Mouse (Mus musculus) gastrocnemius, adult 18-20 months (tissue): ENCODE data around the gene Iqcf6. TPM values are rescaled to one million over a fixed set of nuclear protein-coding genes. Genes with fewer than 3 reads are reported as not detected.
"Not testable (repeated sequence)": the region's sequence is repeated elsewhere in the genome, so short reads cannot be mapped to it uniquely, and the experiment has no call there.

ENCODE experiments used
- DNase-seq: peaks from one replicate; pipeline ENCODE4 v3.0.0; 2021; ENCODE audit warnings: low spot score
- long read RNA-seq, 2 experiments: library from polyadenylated mRNA; stranded (forward); transcript quantifications; one replicate each; pipeline ENCODE4 v2.0.0; 2021
- total RNA-seq, 2 experiments: library from RNA; stranded (reverse); gene quantifications; 2 replicates each; pipeline ENCODE4 v1.2.3; 2021

Gene Iqcf6
- not detected for total RNA-seq
- long read RNA-seq, experiment 1: 0 reads
- long read RNA-seq, experiment 2: 0 reads

DNA sequence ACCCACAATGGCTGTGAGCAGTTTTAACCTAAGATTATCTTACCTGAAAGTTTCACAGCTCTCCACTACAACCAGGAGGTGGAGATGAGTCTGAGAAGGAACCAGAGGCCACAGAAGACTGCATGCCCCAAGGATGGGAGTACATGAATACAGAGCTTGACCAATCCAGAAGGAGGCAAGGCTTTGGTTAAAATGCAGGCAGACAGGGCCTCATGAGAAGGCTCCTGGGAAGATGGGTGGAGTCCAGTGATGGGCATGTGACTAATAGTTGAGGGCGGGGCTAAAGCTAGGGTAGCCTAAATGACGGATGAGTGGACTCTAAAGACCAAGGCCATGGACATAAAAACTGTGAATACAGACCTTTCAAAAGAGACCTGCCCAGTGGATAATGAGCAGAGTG, at the start of gene Iqcf6:
Gene Iqcf6, plus strand, starts transcription at position 301 of the 400 bp plus-strand sequence.
- no peak for DNase-seq

DNA sequence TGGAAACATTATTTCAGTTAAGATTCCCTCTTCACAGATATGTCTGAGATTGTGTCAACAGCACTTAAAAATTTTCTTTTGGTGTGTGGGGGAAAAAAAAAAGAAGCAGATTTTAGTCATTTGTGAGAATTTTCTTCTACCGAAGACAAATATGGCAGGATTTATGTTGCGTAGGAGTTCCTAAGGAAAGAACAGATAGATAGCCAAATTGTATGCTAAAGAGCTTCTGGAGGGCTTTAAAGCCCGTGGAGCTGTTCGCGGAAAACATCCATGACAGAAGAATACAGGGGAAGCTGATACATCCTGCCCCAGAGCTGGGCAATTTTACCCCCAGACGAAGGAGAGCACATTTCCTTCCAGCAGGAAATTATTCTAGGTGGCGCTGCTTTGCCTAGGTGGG, 46.4 kb upstream of the Iqcf6 start:
- DNase-seq: no peak

DNA sequence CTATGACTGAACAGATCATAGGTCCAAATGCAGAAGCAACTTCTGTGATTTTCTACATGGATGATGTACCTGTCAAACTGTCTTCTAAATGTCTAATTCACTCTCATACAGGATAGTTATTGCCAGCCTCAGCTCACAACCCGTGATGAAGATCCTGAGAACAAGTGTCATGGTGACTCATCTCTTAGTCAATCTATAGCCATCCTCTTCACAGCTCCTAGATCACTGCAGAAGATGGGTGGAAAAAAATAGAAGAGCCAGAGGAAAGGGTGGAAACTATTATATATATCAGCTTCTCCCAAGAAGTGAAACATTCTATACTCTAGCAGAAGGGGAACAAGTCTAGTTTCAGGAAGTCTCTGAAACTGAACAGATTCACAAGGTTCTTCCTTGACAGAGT, 43.8 kb upstream of the Iqcf6 start:
- no peak for DNase-seq

DNA sequence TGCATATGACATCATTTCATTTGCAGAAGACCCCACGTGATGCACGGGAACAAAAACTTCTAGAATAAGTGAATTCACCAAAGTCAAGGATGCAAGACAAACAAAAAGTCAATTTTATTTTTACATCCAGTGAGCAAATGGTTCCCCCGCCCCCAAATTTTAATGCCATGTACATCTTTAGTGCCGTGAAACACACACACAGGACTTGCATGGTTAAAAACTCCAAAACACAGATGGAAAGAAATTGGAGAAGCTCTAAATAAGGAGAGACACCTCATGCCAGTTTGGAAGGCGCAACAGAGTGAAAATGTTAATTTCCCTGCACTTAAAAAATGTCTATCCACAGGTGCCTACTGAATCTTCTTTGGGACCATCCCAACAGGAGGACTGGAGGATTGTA, 34.2 kb upstream of the Iqcf6 start:
- no peak for DNase-seq

DNA sequence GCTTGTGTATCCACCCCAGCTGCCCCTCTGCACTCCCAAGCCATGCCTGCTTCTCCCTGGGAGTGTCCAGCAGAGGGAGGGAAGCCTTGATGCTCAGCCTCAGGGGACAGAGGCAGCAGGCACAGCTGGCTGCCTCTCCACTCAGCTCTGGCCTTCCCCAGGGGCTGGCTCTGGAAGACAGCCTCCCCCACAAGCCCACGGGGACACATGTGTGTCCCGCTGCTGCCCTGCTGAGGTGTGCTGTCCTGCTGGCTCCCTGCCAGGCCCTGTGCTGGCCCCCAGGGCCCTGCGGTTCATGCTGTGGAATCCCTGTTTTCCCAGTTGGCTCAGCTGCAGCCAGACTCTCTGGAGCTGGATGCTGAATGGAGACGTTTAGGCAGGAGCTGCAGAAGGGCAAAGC, 31.0 kb upstream of the Iqcf6 start:
- DNase-seq: not testable (repeated sequence)

DNA sequence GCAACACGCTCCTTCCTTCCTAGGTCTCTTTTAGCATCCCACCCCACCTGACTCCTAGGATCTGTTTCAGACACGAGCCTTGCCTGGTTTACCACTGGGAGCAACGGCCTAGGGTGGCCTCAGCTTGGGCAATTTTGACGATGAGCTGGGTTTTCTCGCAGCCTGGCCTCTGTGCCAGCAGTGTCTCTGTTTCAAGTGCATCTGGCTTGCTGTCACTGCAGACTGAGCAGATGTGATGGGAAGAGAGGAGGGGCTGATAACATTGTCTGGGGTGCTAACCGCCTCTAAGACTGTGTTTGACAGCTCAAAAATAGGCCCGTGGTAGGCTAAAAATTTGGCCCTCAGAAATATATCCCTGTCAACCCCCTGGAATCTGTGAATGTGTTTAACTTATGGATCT, 30.5 kb upstream of the Iqcf6 start:
- no peak for DNase-seq

DNA sequence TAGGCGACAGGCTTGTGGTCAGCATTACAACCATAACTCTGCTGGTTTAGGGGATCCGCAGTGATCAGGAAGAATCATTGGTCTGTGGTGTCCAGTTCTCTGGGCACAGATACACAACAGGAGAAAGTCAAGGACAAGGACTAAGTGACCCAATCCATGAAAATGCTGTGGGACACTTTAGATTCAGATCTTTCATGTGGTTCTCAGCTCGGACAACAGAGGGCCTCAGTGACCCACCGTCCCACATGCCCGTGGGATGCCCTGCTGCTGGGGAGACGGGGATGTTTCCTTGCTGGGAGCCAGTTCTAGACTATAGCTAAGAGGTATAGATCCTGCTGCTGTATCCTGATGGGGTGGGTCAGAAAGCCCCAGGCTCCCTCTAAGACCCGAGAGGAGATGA, 27.9 kb upstream of the Iqcf6 start:
- DNase-seq: no peak

DNA sequence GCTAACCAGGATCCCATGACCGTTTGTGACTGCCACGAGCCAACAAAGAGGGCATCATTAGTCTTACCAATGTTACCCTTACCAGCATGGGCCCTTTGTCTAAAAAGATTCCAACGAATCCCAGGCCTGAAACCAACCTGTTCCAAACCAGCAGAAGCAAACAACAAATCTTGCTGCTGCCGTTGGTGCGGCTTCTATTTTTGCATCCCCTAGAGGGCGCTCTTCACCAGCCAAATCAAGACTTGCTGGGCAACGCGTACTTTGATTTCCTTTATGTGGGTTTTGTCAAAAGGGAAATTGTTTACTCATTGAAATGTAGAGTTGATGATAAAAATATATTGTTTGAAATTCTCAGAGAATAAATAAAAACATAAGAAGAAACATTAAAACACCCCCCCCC, 25.8 kb upstream of the Iqcf6 start:
- DNase-seq: peak; percentile 4

DNA sequence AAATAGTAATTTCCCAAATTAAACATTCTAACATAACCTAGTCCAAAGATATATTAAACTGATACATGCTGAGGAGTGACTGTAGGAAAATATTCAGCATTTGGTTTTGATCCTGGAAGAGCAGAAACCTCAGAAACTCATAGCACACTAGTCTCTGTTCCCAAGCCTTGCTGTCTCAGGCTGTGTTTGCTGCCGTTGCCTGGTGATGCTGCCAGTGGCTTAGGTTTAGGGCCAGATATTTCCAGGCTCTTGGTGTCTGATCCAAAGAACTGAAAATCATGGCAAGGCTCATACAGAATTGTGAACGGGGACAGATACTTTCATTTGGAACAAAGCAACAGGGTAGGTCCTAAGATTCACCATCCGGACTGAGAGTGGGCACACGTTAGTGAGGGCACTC, 15.7 kb upstream of the Iqcf6 start:
- DNase-seq: no peak

DNA sequence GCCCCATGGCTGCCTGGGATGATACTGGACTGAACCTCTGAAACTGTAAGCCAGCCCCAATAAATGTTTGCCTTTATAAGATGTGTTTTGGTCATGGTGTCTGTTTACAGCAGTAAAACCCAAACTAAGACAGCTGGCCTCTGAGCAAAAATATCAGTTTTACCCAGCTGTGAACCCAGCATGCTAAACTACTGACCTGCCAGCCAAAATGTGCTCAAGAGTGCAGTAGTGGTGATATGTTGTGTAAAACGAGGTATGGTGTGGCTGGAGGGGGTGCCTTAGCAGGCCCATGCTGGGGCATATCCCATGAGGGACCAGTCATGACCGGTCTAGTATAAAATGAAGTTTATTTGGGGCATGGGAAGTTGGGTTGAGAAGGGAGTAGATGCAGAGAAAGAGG, 12.4 kb upstream of the Iqcf6 start:
- no peak for DNase-seq

DNA sequence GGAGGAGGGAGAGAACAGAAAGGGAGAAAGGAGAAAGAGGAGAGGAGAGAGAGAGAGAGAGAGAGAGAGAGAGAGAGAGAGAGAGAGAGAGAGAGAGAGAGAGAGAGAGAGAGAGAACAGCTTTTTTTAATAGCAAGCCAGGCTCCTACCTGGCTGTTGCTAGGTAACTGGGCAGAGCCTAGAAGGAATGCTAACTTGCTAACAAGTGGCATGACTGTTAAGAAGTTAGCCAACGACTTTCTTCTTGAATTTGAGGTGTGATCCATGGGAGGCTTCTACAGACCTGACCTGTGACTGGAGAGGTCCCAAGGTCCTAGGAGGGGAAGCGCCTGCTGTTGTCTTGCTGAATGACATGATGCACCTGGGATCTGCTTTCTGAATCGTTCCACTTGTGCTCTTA, 11.8 kb upstream of the Iqcf6 start:
- no peak for DNase-seq

DNA sequence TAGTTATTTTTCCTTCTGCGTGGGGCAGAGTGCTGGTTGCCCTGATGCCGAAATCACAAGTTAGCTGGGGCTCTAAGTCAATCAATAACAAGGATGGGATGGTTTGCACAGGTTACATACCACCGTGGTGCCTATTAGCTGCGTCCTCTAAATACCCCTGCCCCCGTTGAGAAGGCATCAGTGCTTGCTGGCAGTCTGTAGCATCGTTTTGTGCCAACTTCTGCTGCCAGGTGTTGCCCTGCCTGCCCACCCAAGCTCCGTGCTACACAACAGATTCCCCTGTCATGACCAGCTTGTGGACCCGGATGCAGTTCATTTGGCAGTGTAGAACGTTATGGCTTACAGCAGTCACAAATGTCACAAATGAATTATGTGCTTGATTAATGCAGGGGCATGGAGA, 10.1 kb upstream of the Iqcf6 start:
- DNase-seq: no peak

DNA sequence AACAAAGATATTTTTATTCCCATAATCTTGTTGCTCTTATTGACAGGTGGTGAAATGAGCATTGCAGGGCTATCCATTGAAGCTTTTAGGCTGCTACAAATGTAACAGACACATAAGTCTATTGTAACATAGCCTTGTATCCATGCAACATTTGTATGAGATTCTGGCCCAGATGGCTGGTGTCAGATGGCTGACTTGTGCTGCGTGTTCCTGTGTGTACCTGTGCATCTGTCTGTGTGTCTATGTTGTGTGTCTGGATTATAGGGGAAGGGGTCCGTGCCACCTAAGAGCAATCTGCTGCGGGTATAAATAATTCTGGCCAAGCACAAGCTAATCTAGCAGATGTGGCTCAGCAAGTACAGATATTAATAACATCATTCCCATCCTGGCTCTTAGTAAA, 8.9 kb upstream of the Iqcf6 start:
- DNase-seq: no peak

DNA sequence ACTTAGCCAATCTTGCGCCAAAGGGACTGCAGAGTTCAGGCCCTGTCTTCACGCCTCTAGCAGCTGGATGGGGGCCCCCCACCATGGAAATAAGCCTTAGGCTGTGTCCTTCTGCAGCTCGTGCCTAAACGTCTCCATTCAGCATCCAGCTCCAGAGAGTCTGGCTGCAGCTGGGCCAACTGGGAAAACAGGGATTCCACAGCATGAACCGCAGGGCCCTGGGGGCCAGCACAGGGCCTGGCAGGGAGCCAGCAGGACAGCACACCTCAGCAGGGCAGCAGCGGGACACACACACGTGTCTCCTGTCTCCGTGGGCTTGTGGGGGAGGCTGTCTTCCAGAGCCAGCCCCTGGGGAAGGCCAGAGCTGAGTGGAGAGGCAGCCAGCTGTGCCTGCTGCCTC, 1.4 kb downstream of the Iqcf6 start:
- DNase-seq: not testable (repeated sequence)

DNA sequence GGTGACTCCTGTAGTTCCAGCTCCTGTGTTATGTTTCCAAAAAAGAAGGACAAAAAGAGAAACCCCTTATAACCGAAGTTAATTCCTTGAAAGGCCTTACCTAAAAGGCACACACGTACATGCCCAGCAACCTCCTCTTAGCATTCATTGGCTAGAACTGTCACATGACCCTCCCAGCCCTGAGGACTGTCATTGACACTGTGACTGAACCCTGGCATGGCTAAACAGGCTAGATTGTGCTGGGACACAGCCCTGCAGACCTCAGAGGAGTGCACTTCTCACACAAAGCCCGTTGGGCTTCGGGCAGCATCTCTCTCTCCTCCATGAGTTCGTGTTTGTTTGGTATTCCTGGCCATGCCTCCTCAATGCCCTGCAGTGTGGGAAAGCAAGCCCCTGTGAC, 5.8 kb downstream of the Iqcf6 start:
- no peak for DNase-seq

DNA sequence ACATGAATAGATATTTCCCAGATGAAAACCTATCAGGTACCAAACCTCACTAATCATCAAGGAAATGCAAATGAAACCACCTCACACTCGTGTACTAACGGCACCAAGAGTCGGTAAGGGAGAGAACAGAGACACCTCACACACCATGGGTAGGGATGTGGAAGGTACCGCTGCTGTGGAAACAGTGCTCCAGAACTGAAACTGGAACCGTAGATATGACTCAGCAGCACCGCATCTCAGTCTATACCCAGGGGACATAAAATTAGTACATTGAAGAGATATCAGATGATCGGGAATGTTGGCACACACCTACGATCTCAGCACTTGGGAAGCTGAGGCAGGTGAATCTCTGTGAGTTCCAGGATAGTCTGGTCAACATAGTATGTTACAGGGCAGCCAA, 11.8 kb downstream of the Iqcf6 start:
- DNase-seq: no peak

DNA sequence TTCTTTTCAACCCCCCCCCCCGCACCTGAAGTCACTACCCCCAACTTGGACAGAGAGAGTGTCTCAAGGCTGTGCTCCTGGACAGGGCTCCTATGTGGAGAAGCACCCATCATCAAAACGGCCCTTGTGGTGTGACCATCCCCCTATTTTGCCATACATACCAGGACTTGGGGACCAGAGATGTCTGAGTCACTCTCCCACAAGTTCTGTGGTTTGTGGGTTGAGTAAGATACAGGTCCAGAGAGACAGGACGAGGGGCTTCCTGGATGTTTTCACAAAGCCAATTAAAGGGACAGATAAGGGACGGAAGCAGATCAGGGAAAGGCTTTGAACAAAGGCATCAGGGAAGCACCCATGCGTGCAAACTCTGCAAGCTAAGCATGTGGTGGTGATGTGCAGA, 15.0 kb downstream of the Iqcf6 start:
- no peak for DNase-seq

DNA sequence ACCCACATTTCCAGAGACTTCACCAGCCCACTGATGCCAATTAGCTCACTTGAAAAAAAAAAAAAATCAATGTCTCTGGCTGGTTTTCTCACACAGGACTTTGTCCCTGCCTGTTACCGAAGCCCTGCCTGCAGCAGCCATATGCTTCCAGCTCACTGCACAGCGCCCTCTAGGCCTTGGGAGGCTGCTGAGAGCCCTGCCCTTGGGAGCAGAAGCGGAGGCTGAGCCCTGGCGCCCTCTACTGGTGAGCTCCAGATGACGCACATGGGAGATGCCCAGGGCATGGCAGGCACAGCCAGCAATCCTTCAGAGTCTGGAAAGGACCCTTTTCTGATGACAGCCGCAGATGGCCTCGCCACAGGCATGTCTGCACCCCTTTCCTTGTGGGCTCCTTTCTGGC, 16.7 kb downstream of the Iqcf6 start:
- DNase-seq: peak; percentile 33

DNA sequence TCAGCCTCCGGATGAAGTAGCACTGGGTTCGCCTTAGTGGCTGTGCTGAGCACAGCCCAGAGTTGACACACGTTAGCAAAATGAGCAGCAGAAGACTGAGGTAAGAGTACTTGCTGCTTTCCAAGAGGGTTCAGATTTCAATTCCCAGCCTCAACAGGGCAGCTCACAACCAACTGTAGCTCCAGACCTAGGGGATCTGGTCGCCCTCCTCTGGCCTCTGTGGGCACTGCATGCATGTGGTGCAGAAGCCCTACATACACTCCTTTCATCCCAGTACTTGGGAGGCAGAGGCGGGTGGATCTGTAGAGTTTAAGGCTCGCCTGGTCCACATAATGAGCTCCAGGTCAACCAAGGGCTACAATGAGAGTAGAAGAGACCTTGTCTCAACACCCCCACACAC, 17.4 kb downstream of the Iqcf6 start:
- no peak for DNase-seq

DNA sequence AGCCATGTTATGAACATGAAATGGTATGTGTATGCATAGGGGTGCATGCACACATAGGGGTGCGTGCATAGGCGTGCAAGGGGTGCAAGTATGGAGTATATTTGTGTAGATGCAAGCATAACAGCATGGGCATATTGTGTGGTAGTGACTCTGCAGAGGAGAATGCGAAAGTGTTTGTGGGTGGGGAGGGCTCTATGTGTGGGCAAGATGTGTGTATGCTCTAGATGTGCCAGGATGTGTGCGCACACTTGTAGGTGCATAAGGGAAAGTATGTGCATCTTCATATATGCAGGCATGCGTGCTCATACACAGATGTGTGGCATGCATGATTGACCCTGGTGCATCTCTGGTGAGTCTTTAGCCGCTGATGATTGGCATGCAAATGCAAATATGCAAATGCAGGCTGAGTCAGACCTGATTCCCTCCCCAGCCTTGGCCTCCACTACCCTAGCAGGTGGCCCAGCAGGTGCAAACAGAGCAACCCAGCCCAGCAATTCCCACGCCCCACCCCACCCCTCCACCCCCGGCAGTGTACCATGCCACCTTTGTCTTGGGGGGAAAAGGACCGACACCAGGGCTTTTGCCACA, 19.4 kb downstream of the Iqcf6 start:
- DNase-seq: no peak

DNA sequence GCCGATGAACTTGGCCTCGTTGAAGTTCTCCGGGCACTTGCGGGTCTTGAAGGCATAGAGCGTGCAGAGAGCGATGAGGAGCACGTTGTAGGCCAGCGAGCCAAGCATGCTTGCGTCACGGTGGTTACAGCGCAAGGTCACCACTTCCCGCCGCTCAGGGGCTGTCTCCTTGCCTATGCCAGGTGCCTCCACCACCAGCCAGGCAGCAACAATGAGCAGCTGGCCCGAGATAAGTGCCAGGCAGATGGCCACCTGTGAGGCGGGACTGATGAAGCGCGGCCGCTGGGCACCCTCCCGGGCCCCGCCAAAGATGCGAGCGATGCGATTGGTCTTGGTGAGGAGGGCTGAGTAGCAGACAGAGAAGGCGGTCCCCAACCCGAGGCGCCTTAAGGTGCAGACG, 20.8 kb downstream of the Iqcf6 start:
- DNase-seq: no peak

DNA sequence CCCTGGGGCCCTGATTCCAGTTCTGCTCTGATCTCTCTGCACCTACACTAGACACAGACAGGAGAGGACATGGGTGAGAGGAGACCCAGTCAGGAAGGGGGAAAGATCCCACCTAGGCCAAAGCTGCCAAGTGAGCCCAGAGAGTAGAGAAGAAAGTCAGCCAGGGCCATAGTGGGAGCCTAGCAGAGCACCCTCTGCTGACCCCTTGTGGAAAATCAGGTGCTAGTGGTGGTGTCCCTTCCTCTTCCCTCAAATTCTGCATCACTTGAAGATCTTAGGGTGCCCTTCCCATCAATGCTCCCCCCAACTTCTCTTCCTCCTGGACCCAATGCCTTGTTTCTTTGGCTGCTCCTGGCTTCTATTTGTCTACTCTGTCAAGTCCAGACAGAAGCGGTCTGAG, 26.3 kb downstream of the Iqcf6 start:
- DNase-seq: no peak

DNA sequence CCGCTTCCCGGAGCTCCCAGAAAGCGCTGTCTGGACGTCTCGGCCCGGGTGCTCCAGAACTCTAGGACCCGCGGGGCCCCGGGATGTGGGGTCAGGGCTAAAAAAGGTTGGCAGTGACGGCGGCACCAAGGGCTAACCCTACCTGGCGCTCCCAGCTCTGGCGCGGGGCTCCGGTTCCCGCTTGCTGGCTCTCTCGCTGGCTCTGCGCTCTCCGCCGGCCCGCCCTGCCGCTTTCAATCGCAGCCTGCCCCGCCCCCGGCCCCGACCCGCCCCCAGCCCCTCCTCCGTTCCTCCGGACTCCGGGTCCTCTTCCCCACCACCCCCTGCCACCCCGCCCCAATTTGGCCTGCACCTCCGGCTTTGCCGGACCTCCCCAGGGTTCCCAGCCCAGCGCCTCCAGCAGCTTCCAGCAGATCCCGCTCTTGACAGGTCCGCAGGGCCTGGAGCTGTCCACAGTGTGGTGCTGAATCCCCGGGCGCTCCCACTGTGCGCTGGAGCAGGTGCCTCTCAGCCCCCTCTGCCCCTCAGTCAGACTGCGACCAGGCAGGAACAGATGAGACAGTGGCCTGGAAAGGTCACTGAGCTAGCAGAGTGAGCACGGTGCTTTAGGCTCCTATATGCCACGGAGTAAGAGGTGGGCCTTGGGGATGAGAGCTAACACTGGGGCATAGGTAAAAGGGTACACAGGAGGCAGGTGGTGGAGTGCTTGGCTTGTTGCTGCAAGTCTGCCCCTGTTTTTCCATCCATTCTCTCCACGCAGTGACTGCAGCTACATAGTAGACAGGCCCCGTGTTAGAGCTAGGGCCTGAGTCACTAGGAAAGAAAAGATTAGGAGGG, 29.7 kb downstream of the Iqcf6 start, which contains the start of gene Grm2:
Gene Grm2, minus strand, starts transcription at position 199 of the 837 bp plus-strand sequence.
- DNase-seq: peak; percentile 40
